Mouse (Mus musculus): Measurements from ENCODE around the gene Tmem42.

Tmem42 gene

DNA sequence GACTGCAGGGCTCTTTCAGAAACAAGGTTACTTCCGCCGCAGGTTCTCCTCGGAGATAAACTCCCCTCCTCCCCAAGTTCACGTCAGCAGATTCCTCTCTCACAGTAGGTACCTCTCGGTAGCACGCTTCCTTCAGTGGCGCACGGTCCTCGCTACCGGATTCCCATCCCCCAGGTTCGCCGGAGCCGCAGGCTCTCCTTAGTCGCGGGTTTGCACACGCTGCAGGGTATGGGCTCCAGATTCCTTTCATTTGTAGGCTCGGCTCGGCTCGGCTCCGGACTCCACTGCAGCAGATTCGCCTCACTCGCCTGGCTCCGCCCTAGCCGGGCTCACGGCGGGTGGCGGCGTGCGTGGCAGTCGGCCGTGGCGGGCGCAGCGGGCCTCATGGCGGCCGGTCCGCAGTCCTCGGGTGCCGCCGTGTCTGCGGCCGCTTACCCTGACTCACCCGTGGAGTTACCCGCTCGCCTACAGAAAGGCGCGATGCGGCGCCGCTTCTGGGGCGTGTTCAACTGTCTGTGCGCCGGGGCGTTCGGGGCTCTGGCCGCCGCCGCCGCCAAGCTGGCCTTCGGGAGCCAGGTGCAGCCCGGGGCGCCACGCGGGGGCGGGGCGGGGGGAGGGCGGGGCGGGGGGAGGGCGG, at the start of gene Tmem42:
TSS of gene Tmem42 (plus strand) at position 332 of the 637 bp plus-strand sequence.
- DNase-seq: peak; percentile 91

DNA sequence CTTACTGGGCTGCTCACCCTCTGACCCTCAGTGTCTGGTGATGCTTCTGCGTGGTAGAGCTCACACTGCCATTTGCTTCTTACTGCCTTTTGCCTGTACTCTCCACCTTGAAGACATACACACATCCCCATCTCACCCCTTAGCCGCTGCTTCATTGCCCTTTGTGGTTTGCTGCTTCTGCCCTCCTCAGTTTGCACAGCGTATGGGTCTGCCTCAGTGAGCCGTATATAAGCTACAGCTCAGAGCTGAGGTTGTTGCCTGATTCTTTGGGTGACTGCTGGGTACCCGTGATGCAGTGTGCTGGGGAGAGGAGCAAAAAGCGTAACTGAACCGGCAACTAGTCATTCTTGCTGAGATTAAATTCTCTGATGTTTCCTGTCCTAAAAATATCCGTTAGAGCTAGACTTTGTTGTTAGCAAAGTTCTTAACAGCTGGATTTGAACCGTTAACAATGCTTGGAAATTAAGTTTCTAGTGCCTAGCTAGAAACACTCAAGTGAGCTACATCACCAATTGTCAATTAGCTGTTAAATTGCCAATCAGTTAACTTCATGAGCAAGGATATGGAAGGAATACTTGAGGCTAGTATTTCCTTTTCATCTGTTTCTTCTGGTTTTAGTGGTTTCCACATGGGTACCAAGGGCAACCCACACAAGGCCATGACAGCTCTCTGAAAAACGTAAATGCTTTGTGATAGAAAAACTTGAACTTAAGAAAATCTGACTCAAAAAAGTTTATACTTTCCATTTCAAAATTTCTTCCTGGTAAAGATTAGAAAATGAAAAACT, 22.5 kb upstream of the Tmem42 start:
- DNase-seq: no peak

DNA sequence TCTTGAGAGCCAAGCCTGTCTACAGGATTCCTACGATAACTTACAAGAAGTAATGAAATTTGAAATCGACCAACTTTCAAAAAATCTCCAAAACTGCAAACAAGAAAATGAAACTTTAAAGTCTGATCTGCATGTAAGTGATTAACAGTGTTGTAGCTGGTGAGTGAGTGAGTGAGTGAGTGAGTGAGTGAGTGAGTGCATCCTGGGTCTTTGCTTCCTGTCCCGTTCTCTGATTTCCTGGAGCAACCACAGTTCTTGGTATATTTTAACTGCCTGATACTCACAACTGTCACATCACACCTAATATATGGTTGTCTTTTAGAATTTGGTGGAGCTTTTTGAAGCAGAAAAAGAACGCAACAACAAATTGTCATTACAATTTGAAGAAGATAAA, 21.9 kb upstream of the Tmem42 start:
- DNase-seq: no peak

DNA sequence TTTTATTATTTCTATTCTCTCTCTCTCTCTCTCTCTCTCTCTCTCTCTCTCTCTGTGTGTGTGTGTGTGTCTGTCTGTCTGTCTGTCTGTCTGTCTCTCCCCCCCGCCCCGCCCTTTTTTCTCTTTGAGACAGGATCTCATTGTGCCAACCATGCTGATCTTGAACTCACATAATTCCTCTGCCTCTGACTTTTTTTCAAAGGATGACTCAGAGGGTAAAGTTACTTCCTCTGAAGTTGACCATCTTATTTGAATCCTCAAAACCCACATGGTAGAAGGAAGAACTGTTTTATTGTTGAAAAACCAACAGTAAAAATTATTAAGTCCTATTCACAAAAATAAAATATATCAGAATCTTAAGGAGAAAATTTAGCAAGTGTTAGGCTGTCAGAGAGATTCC, 16.4 kb upstream of the Tmem42 start:
- DNase-seq: no peak

DNA sequence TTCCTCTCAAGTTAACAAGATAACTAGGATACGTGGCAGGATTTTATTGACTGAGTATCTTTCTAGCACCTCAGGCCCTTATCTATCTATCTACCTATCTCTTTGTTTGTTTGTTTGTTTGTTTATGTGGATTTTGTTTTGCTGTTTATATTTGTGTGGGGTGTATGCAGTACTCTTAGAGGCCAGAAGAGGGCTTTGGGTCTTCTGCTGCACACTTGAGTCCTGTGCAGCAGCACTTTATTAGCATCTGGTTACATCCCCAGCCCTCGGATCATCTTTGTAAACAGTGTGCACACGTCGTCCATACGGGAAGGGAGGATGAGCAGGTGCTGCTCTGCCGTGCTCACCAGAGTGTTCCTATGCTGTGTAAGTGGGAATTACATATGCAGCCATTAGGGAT, 15.1 kb upstream of the Tmem42 start:
- DNase-seq: no peak

DNA sequence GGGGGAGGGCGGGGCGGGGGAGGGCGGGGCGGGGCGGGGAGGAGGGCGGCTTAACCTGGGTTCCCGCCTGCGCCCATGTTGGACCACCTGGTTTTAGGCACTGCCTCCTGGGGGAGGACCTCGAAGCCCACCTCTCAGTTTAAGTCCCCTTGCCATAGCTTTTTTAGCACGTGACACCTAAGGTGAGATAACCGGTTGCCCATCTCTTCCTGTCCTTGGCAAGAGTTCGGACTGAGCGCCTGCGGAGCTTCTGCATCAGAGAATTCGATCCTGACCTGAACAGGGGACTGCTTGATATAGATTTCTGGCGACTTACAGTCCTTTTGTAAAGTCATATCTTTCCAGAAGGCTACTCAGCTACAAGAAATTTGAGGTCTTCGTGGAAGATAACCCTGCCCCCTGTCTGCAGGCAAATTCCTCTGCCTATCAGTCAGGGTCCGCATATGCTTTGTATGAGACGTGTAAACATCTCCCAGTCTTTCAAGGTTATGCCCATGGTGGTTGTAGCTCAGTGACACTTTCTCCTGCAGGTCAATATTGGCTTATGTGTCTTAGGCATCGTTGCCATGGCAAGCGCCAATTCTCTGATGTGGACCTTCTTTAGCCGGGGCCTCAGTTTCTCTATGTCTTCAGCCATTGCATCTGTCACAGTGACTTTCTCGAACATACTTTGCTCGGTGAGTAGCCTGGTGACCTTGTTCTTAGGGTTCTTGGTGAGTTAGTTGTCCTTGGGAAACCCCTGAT, 682 bp downstream of the Tmem42 start:
- peak; percentile 74 for DNase-seq

DNA sequence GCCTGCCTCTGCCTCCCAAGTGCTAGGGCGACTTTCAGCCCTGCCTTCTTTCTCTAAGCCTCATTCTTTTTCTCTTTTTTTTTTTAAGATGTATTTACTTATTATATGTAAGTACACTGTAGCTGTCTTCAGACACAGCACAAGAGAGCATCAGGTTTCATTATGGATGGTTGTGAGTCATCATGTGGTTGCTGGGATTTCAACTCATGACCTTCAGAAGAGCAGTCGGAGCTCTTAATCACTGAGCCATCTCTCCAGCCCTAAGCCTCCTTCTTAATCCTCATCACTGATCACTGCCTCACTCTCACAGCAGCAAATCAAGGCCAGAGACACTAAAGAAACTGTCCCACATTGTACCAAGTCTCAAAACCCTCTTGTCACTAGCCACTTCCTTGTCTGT, 3.1 kb downstream of the Tmem42 start:
- DNase-seq: no peak

DNA sequence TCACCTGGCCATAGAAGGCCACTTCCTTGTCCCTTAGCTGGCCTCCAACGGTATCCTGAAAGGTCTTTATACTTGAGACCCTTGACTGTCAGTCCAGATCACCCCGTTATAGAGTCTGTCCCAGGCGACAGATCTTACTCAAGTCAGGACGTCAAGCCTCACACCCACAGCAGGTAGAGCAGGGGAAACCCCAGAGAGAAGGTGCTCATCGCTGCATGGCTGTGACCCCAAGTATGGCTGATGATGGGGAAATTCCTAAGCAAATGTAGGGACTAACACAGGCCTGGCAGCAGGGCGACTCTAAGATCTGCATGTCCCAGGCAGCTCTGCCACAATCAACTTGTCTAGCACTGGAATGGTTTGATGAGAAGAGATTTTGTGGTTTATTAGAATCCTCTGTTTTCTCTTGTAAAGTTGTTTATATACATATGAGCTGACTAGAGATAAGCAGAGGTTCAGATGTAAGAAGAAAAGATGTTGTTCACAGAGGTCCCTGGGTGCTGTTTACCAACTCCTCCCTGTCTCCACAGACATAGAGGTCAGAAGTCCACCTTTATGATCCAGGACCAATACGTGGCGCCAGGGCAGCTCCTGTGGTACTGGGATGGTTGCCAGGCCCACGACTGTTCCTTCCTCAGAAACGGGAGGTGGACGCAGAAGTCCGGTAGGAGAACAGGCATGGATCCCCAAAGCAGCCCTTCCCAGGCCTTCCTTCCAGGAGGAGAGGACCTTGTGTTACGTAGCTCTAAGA, 10.5 kb downstream of the Tmem42 start:
- DNase-seq: no peak

DNA sequence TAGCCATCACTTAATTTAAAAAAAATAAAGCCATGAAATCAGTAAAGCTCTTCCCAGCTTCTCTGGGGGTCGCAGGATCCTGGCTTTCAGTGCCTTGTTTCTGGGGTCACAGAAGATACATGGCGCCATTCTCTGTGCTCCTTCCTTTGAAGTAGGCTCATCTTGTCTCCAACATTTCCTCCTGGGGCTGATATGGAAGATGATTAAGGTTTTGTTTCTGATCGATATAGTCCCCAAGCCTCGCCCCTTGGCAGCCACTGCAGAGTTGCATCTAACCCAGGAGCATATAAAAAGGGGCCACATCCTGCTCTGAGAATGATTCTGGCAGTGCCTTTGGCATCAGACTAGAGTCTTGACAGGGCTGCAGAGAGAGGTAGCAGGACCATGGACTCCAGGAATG, 13.3 kb downstream of the Tmem42 start, which contains the start of gene Tgm4:
TSS of gene Tgm4 (plus strand) at position 301 of the 400 bp plus-strand sequence.
- no peak for DNase-seq

DNA sequence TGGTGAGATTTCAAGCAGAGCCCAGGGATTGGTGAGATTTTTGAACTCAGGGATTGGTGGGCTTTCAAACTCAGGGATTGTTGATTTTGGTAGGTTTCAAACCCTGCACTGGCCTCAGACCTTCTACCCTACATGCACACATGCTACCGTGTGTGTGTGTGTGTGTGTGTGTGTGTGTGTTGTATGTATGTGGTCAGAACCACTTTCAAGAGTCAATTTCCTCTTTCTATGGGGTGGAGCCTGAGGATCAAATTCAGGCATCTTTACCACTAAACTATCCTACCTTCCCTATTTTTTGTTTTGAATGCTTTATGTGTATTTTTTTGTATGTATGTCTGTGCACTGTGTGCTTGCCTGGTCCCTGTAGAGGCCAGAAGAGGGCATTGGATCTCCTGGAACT, 26.5 kb downstream of the Tmem42 start:
- no peak for DNase-seq

DNA sequence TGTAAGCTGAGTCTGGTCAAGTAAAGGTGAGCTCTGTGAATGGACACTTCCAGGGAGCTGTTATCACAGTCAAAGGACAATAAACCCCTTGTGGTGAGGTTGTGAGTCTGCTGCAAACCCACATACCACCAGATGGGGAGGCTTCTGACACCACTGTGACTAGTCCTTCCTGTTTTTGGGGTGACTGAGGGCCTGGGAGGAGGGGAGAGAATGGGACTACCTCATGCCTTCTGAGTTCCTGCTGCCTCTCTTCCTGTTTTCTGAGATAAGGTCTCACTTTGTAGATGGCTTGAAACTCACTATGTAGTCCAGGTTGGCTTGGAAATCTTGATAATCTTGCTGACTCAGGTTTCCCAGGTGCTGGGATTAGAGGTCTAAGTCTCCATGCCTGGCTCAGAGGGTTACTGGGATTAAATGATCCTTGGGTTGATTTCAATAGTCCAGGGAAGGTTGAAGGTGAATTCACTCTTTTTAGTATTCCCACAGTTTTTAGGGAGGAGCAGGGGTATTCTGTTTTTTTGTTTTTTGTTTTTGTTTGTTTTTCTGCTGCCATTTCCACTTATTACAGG, 37.7 kb downstream of the Tmem42 start:
- DNase-seq: no peak

DNA sequence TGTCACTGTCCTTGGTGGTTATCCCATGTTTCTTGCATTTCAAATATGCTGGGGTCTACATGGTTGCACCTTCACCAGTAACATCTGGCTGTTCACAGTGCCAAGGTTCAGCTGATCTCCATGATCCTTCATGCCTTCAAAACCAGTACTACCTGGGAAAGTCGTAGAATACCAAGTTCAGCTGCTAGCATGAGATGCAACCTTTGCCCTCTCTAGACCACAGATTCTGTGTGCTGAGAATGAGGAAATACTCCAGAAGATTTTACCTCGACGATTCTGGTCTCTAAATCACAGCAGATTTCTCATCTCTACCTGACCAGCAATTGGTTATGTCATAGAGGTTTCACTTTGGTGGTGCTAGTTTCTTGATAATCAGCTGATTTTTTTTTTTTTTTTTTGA, 39.0 kb downstream of the Tmem42 start:
- no peak for DNase-seq
